Mouse (Mus musculus): ENCODE data around the gene Lamb2. TPM values are rescaled to one million over a fixed set of nuclear protein-coding genes. Genes with fewer than 3 reads are reported as not detected.

Lamb2 gene
- total RNA-seq, 2 experiments from 2014 or later, result 29.6 to 34.2 TPM

DNA sequence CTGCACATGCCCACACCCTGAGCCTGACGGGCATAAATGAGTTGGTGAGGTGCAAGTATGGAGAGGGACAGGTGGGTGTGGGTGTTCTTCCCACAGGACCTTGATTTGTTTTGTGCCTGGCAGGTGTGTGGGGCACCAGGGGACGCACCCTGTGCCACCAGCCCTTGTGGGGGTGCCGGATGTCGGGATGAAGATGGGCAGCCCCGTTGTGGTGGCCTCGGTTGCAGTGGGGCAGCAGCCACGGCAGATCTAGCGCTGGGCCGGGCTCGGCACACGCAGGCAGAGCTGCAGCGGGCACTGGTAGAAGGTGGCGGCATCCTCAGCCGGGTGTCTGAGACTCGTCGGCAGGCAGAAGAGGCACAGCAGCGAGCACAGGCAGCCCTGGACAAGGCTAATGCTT, 8.9 kb downstream of the Lamb2 start:
- peak in 1 of 2 experiments; percentile 19 for DNase-seq (ENCODE audit: extremely low spot score in 1 of 2, low spot score in 2 of 2)
- intact Hi-C loops (cut with DNase I), result no loop called here

DNA sequence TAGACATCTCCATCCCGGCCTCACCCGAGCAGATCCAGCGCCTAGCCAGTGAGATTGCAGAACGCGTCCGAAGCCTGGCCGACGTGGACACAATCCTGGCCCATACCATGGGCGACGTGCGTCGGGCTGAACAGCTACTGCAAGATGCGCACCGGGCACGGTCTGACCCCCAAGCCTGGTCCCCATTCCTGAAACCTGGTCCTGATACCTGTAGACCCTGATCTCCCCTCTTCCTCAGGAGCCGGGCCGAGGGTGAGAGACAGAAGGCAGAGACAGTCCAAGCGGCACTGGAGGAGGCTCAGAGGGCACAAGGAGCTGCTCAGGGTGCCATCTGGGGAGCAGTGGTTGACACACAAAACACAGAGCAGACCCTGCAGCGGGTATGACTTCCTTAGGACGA, 9.7 kb downstream of the Lamb2 start:
- intact Hi-C loops (cut with DNase I), result no loop called here

DNA sequence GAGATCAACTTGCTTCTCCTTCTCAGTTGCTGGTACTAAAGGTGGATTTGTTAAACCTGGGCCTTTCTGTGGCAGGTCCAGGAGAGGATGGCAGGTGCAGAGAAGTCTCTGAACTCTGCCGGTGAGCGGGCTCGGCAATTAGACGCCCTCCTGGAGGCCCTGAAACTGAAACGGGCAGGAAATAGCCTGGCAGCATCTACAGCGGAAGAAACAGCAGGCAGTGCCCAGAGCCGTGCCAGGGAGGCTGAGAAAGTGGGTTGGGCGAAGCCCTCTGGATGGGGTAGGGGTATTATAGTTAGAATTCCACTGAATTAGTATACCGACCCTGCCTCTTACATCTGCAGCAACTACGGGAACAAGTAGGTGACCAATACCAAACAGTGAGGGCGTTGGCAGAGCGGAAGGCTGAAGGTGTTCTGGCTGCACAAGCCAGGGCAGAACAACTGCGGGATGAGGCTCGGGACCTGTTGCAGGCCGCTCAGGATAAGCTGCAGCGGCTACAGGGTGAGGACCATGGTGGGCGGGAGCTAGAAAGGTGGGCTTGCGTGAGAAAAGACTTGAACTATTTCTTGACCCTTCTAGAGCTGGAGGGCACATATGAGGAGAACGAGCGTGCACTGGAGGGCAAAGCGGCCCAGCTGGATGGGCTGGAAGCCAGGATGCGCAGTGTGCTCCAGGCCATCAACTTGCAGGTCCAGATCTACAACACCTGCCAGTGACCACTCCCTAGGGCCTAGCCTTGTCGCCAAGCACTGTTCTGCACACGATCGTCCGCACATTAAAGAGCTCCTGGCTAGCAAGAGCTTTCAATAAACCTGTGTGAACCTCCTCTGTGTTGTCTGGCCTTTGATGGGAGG, 10.4 kb downstream of the Lamb2 start:
- peak in 1 of 2 experiments; percentile 32 for DNase-seq (ENCODE audit: extremely low spot score in 1 of 2, low spot score in 2 of 2)
- intact Hi-C loops (cut with DNase I), result no loop called here

More for the DNA sequence above, 9.7 kb downstream of the Lamb2 start:
- peak in 1 of 2 experiments; percentile 41 for DNase-seq (ENCODE audit: extremely low spot score in 1 of 2, low spot score in 2 of 2)

DNA sequence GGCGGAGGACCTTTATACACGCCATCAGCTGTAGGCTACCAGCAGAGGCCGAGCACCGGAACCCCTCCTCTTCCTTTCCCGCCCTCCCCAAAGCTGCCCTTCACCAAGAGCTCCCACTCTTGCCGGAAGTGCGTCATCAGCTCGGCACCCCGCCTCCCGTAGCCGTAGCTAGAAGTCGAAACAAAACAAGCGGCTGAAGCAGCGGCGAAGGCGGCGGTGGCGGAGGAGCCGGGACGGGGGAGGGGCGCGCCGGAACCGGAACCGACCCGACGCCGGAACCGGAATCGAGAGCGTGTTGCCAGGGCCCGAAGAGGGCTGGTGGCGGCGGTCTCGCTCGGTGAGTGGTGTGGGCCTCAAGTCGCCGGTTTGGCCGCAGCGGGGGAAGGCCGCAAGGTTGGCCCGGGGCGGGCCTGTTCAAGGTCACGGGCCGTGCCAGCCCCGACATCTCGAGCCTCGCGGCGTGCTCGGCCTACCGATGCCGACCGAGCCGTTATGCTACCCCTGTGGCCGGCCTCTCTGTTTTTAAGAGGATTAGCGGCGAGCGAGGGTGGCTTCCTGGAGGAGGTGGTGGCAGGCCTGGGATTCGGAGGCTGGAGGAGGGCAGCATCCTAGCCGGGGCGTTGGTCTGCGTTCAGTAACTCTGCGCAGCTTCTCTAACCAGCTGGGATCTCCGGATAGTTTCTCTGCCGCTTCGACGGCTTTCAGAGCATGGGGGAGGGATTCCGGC, 11.2 kb downstream of the Lamb2 start, which contains the start of gene Usp19:
Gene Usp19, plus strand, starts transcription at position 44 of the 727 bp plus-strand sequence.
- intact Hi-C loops (cut with DNase I), result no loop called here
- peak; percentile 95 to 97 for DNase-seq (ENCODE audit: extremely low spot score in 1 of 2, low spot score in 2 of 2)

DNA sequence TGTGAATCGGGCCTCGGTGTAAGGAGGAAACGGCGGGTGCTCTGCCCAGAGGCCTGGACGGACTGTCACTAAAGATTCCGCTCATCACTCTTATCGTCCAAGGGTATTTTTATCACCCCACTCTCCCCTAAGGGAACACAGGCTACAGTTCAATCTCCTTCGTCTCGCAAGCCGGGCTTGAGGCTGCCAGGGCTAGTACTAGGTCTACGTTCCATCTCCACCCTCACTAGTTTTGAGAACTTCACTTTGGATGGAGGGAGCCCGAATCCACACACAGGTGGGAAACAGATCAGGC, 11.7 kb downstream of the Lamb2 start:
- no peak for DNase-seq (ENCODE audit: extremely low spot score in 1 of 2, low spot score in 2 of 2)
- intact Hi-C loops (cut with DNase I), result no loop called here

DNA sequence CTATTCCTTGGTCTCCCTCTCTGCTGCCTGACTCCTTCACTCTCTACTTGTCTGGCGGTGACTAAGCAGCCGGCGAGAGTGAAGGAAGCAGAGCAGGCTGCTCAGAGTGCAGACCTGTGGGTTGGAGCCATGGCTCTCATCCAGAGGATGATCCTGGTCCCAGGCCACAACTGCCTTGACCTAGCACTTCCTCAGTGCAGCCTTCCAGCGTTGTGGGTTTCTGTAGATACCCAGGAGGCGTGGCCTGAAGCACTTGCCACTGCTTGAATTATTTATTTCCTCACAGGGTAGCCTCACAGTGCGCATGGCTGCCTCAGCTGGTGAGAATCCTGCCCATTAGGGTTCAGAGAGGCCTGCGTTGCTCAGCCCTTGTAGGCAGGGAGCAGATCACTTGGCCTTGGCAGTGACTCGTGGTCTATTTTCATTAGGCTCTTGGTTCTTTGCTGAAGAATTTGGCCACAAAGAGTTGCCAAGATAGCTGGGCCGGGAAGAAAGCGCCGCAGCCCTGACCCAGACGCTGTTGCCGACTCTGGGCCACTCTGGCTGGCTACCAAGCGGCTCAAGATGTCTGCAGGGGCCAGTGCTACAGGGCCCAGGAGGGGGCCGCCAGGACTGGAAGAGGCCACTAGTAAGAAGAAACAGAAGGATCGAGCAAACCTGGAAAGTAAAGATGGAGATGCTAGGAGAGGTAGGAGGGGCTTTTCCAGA, 12.7 kb downstream of the Lamb2 start:
- intact Hi-C loops (cut with DNase I), result no loop called here
- peak in 1 of 2 experiments; percentile 51 for DNase-seq (ENCODE audit: extremely low spot score in 1 of 2, low spot score in 2 of 2)

DNA sequence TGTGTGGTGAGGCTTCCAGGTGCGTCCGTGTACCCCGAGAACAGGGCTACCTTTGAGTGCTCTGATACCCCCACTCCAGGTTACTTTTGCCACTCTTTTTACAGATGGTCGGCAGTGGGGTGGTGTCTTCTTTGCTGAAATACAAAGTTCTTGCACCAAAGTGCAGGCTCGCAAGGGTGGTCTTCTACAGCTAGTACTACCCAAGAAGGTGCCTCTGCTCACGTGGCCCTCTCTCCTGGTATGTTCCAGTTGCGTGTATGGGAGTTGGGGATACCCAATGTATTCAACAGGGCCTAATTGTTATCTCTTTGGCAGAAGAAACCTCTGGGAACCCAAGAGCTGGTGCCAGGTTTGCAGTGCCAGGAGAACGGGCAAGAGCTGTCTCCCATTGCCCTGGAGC, 13.7 kb downstream of the Lamb2 start:
- intact Hi-C loops (cut with DNase I), result no loop called here
- no peak for DNase-seq (ENCODE audit: extremely low spot score in 1 of 2, low spot score in 2 of 2)

DNA sequence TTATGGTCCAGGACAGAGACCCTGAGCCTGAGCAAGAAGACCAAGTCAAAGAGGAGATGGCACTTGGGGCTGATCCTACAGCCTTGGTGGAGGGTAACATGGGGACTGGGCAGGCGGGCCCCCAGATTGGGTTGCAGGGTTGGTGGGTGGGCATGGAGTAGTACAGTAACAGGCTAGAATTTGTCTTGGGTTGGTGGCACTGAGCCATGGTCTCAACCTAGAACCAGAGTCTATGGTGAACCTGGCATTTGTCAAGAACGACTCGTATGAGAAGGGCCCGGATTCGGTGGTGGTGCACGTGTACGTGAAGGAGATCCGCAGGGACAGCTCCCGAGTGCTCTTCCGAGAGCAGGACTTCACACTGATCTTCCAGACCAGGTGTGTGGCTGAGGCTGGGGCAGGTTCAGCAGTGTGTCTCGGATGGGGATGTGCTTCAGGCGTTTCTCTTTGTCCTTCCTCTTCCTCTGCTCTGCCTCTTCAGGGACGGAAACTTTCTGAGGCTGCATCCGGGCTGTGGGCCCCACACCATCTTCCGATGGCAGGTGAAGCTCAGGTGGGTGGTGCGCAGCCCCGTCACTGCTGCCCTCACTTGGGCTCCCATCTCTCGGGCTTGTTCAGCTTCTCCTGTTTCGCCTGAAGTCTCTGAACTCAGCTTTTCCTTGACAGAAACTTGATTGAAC, 14.8 kb downstream of the Lamb2 start:
- intact Hi-C loops (cut with DNase I), result no loop called here
- DNase-seq (ENCODE audit: extremely low spot score in 1 of 2, low spot score in 2 of 2), result no peak

DNA sequence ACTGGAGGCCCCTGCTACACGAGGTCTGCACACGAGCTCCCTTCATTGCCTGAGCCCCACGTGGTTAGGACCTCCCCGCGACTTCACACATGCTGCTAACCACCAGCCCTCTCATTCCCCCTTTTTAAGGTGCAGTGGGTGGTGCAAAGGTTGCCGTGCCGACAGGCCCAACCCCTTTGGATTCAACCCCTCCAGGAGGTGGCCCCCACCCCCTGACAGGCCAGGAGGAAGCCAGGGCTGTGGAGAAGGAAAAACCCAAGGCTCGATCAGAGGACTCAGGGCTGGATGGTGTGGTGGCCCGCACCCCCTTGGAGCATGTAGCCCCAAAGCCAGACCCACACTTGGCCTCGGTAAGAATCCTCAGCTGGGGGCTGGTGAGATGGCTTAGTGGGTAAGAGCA, 15.4 kb downstream of the Lamb2 start:
- intact Hi-C loops (cut with DNase I), result no loop called here
- no peak for DNase-seq (ENCODE audit: extremely low spot score in 1 of 2, low spot score in 2 of 2)

DNA sequence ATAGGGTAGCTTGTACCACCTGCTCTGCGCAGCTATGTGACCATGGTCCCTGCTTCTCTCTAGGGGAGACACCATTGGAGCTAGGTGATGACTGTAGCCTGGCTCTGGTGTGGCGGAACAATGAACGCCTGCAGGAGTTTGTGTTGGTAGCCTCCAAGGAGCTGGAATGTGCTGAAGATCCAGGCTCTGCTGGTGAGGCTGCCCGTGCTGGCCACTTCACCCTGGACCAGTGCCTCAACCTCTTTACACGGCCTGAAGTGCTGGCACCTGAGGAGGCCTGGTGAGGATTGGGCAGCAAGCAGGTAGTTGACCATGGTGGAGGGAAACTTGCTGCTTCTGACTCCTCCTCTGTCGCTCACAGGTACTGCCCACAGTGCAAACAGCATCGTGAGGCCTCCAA, 19.7 kb downstream of the Lamb2 start:
- DNase-seq (ENCODE audit: extremely low spot score in 1 of 2, low spot score in 2 of 2), result no peak
- intact Hi-C loops (cut with DNase I), result no loop called here

DNA sequence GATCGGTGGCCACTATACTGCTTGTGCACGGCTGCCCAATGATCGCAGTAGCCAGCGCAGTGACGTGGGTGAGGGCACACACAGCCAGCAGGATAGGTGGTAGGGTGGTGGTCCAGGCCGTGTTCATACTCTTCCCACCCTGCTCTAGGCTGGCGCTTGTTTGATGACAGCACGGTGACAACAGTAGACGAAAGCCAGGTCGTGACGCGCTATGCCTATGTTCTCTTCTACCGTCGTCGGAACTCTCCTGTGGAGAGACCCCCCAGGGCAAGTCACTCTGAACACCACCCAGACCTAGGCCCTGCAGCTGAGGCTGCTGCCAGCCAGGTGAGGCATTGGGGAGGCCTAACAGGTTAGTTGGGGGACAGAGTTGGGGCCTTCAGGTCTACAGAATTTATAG, 20.4 kb downstream of the Lamb2 start:
- intact Hi-C loops (cut with DNase I), result no loop called here
- DNase-seq (ENCODE audit: extremely low spot score in 1 of 2, low spot score in 2 of 2), result peak in 1 of 2 experiments; percentile 20

DNA sequence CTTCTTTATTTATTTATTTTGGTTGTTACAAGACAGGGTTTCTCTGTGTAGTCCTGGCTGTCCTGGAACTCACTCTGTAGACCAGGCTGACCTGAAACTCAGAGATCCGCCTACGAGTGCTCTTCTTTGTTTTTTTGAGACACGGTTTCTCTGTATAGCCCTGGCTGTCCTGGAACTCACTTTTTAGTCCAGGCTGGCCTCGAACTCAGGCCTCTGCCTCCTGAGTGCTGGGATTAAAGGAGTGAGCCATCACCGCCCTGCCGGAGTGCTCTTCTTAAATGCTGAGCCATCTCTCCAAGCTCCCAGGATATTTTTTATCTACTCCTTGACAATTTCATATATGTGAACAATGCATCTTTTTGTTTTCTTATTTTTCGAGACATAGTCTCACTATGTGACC, 27.4 kb downstream of the Lamb2 start:
- DNase-seq (ENCODE audit: extremely low spot score in 1 of 2, low spot score in 2 of 2), result no peak
- intact Hi-C loops (cut with DNase I), result no loop called here

DNA sequence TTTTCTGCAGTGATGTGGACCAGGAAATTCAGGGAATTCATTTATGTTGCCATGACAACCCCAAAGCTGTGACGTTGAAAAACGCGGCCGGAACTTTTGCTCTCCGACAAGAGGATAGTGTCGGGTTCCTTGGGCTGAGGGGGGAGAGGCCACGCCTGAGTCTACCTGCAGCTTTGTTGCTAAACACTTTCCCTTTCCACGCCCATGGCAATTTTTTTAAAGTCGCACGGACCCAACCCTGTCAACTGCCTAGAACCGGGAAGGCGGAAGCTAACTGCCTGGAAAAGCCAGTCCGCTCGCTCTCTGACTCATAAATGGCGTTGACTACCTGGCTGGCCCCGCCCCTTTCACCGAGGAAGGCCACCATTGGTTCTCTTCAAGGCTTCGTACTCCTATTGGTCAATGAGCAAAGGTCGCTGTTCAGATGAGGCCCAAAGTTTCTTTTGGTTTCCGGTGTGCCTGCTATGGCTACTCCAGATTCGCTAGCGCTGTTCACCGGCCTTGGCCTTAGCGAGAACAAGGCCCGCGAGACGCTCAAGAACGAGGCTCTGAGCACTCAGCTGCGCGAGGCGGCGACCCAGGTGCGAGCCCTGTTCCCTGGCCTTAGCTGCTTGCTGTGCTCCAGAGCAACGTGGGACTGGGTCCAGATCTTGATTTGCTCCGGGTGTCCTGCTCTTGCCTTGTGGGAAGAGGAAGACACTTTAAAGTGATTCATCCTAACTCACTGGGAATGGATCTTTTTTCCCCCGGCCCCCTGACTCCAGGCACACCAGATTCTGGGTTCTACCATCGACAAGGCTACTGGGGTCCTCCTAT, 28.3 kb downstream of the Lamb2 start, which contains the start of gene Qars:
Gene Qars, plus strand, starts transcription at position 88 of the 816 bp plus-strand sequence.
- DNase-seq (ENCODE audit: extremely low spot score in 1 of 2, low spot score in 2 of 2), result peak; percentile 94 to 96
- intact Hi-C loops (cut with DNase I), result no loop called here

DNA sequence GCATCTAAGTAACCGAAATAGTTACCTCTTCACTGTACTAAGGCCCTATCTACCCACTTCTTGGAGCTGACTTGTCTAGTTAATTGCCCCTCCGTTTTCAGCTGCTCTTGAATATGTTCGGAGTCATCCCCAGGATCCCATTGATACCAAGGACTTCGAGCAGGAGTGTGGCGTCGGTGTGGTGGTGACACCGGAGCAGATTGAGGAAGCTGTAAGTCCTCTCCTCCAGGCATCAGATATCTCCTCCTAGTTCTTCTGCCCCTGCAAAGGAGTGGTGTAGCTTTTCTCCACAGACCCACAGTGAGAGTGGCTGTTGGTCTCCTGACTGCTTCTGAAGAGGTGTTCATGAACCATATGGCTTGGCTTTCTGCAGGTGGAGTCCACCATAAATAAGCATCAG, 29.2 kb downstream of the Lamb2 start:
- DNase-seq (ENCODE audit: extremely low spot score in 1 of 2, low spot score in 2 of 2), result no peak
- intact Hi-C loops (cut with DNase I), result no loop called here

DNA sequence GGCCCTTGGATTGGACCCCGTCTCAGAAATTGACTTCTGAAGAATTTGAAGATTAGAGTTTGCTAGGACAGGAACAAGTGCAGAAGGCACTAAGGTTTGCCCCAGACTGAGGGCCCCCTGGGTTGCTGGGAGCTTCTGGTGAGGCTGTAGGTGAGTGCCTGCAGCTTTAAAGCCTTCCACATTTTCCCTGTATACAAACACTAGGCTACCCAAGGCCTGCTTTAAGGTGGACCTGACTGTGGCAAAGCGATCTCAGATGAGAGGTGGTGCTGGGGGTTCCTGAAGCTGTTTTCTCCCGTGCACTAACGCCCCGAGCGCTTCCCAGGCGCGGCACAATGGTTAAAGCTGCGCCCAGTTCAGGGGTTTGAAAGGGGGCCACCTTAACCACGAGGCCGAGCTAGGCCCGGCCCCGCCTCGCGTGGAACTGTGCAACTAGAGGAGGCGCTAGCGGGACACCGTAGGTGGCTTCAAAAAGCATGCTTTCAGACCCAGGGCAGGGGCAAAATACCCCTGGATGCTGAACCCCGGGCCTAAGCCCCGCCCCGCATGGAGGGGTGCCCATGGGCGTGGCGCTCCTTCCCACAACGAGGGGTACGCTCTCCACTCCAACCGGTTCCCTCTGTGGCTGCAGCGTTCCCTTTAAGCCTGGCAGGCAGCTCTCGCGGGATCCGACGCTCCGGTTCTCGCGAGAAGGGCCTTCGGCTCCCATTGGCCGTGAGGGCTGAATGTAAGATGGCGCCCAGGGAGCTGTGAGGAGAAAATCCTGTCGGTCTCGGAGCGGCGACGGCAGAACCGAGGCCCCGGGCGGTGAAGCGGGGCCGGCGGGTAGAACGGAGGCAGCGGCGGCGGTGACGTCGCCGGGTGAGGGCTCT, 37.1 kb downstream of the Lamb2 start, which contains the start of gene Qrich1:
Gene Qrich1, plus strand, starts transcription at position 427 of the 872 bp plus-strand sequence.
- intact Hi-C loops (cut with DNase I), result loop anchor here (5.0 kb wide), 1 partner anchor 41 kb away; no protein-coding TSS in a partner anchor
- DNase-seq (ENCODE audit: extremely low spot score in 1 of 2, low spot score in 2 of 2), result peak; percentile 94 to 96

DNA sequence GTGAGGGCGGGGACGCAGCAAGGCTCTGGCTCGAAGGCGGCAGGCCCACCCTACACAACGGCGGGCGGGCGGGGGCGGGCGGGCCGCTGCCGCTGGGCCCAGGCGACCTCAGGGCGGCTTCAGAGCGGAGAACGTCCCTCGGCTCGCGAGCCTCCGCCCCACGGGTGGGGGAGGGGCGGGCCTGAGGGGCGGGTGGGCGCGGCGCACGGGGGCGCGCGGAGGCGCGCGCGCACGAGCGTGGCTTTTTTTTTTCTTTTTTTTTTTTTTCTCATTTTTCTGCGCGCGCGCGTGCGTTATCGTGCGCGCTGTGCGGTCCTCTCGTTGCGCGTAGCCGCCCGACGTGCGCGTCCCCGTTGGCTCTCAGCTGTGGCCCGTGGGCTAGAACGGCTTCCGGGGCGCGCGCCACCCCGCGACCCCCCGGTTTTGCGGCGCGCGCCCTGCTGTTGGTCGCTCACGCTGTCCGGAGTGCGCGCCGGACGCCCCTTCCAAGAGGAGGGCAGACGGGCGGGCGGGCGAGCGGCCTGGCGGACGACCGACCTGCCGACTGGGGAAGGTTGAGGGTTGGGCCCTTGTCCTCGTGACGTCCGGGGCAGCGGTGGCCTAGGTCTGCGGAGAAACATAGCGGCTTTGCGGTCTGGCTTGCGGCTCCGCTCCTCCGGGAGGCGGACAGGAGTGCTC, 37.9 kb downstream of the Lamb2 start:
- peak; percentile 80 to 94 for DNase-seq (ENCODE audit: extremely low spot score in 1 of 2, low spot score in 2 of 2)
- intact Hi-C loops (cut with DNase I), result loop anchor here (5.0 kb wide), 1 partner anchor 40 kb away; no protein-coding TSS in a partner anchor

Measured in left cerebral cortex, postnatal 10 days (tissue).